Mouse (Mus musculus): Measurements from ENCODE around the gene Cfh. TPM values are rescaled to one million over a fixed set of nuclear protein-coding genes. Genes with fewer than 3 reads are reported as not detected.
"Not testable (repeated sequence)": the region's sequence is repeated elsewhere in the genome, so short reads cannot be mapped to it uniquely, and the experiment has no call there.

Cfh gene
- 10.7 and 18.3 TPM in 2 replicates for polyA plus RNA-seq (2012; rRNA removed)

GRCm38 (mm10) chr1:140183664-140184063 lies at the start of gene Cfh:
Cfh (minus strand) TSS chr1:140183764.
- DNase-seq (ENCODE audit: extremely low spot score in 1 of 2, low spot score in 1 of 2), result not testable (repeated sequence)

DNA sequence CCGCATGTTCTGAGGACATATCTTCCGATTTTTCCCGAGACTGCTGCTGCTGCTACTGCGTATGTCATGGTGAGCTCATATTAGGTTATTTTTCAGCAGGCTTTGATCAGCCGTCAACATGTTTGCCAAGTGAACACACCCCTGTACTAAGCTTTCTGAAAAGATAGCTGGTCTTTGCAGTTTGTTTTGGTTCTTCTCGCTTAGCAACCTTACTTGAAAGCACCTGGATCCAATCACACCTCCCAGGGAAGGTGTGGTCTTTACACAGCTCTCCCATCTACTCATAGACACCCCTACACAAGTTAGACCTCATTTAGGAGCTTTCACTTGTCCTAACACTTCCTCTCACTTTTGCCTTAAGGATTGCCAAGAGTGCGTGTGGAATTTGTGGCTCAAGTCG lies 43.1 kb upstream of the Cfh start:
- no peak for DNase-seq (ENCODE audit: extremely low spot score in 1 of 2, low spot score in 1 of 2)

DNA sequence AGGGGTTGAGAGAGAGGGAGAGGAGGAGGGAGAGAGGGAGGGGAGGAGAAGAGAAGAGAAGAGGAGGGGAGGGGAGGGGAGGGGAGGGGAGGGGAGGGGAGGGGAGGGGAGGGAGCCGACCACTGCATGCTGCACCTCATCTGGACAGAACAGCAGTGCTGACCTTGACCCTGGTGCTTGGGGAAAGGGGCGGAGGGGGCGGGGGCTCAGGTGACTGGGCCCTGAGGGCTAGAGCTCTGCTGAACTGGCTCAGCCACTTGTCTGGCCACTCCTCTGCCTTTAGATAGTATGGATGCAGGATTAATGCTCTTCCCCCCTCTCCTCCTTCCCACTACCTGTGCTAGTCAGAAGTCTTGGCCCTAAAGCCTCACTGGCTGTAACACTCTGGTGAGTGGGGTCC lies 41.7 kb upstream of the Cfh start:
- DNase-seq (ENCODE audit: extremely low spot score in 1 of 2, low spot score in 1 of 2), result no peak

GRCm38 (mm10) chr1:140205329-140205728 lies 21.8 kb upstream of the Cfh start:
- DNase-seq (ENCODE audit: extremely low spot score in 1 of 2, low spot score in 1 of 2), result no peak

GRCm38 (mm10) chr1:140188500-140188899 lies 4.9 kb upstream of the Cfh start:
- DNase-seq (ENCODE audit: extremely low spot score in 1 of 2, low spot score in 1 of 2), result not testable (repeated sequence)

DNA sequence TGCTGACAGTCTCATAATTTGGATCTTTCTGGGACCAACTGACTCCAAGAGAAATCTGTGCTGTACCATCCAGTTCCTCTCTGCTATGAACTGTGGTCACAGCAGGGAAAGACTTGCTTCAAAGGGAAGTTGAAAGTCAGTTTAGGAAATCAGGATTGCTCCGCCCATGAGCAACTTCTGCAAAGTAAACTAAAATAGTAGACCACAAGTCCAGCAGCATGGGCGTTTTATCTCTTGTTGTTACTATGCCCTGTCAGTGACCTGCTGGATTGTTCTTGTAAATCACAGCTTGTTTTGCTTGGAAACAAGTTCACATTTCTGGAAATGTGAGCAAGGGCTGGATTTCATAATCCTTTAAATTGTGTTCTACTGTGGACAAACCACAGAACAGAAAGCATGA lies 356 bp downstream of the Cfh start:
- DNase-seq (ENCODE audit: extremely low spot score in 1 of 2, low spot score in 1 of 2), result no peak

DNA sequence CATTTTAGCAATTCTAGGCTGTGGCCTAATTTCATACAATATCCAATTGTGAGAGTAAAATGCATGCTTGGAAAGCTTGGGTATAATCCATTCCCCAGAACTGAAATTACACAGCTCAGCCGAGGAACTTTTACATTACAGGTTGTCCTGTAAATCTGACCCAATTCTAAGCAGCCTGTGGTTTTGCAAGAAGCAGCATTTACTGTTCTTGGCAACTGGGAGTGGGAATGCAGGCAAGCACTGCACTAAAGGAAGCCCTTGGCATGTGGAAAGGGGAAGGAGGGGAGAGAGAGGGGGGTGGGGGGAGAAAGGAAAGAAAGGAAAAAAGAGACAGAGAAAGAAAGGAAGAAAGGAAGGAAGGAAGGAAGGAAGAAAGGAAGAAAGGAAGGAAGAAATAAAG lies 3.4 kb downstream of the Cfh start:
- DNase-seq (ENCODE audit: extremely low spot score in 1 of 2, low spot score in 1 of 2), result no peak

DNA sequence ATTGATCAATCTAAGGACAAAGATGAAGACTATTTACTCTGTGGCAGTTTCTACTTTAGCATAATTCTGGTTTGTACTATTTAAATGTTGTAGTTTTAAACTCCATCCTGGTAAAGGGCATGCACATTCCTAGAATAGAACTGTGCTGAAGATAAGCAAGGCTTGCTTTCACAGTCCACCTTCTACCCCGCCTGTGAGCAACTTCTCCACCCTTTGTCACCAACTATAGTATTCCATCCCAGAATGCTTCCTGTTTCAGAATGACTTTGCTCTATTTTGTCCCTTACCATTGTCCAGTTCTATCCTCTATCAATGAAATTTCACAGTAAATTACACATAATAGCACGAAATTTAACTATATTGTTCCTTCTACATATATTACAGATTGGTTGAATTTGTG lies 8.1 kb downstream of the Cfh start:
- DNase-seq (ENCODE audit: extremely low spot score in 1 of 2, low spot score in 1 of 2), result no peak

DNA sequence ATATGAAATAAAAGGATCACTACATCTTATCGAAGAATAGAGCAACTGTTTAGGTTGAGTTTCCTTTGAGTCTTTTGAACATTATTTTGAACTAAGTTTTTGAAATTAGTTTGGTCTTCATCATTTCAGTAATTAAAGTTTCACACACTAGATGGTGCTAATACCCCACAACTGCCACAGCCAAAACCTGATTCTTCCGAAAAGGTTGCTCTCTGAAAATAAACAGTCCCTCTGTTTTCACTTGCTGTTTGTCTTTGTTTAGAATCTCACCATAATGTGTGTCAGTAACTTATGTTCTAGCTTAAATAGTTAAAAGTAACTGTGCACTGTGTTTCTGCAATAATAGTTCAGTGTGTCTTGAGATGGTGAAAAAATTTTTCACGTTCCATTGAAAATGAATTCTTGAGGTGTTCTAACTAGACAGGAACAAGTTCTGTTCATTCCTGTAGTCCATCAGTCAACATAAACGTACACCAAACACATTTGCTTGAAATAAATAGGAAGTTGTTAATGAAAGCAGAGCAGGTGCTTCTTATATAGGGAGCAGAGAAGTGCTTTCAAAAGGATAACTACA lies 11.9 kb downstream of the Cfh start:
- DNase-seq (ENCODE audit: extremely low spot score in 1 of 2, low spot score in 1 of 2), result peak in 1 of 2 experiments; percentile 70

GRCm38 (mm10) chr1:140158970-140159369 lies 24.6 kb downstream of the Cfh start:
- no peak for DNase-seq (ENCODE audit: extremely low spot score in 1 of 2, low spot score in 1 of 2)

GRCm38 (mm10) chr1:140069471-140069870 lies 114.1 kb downstream of the Cfh start:
- no peak for DNase-seq (ENCODE audit: extremely low spot score in 1 of 2, low spot score in 1 of 2)

Other genes starting within 250 kb of the Cfh start
- gene Kcnt2, start 62.4 kb upstream of the Cfh start, polyA plus RNA-seq (2012; rRNA removed), result 7.4 and 10.4 TPM in 2 replicates

Measured in frontal cortex, adult 2 months (tissue).